Mouse (Mus musculus): ENCODE measurements around the gene Rab10.

- TF ChIP-seq CTCF (IDR thresholded peaks at IDR 0.05; ENCODE audit: control insufficient read depth, insufficient read depth, insufficient read length) (no peak), USF1 (IDR thresholded peaks at IDR 0.05; ENCODE audit: low read depth) (no peak), MAX (IDR thresholded peaks at IDR 0.05) (no peak), MYOD1 (IDR thresholded peaks at IDR 0.05; ENCODE audit: control insufficient read depth, insufficient read length, low read depth) (no peak), CEBPB (IDR thresholded peaks at IDR 0.05; ENCODE audit: low read depth) (no peak)
Observed at GRCm38 (mm10) chr12:3355068-3355467, 45.3 kb upstream of the Rab10 start.
